Mouse (Mus musculus) G1E (cell line): ENCODE measurements around the gene Zfp456. TPM values are rescaled to one million over a fixed set of nuclear protein-coding genes. Genes with fewer than 3 reads are reported as not detected.
A peak's percentile ranks its signal among the peaks of the same experiment; 100 is the strongest.
"Not testable (repeated sequence)": the region's sequence is repeated elsewhere in the genome, so short reads cannot be mapped to it uniquely, and the experiment has no call there.

Source experiments
- ATAC-seq: 2 replicates; pipeline ENCODE4 v1.8.0; 2016; ENCODE audit warnings: mild to moderate bottlenecking; ENCODE audit not compliant: insufficient number of reproducible peaks, poor library complexity, low FRiP score, severe bottlenecking; ENCODE audit errors: extremely low read depth
- DNase-seq: peaks from one replicate; pipeline ENCODE4 v3.0.0; 2012; ENCODE audit warnings: low spot score
- H3K27me3 ChIP-seq: 2 replicates; pipeline ENCODE4 v1.6.1; 2012; ENCODE audit warnings: mild to moderate bottlenecking, low read length, inconsistent platforms; ENCODE audit not compliant: insufficient read depth
- H3K36me3 ChIP-seq: replicated peaks from 2 replicates; pipeline ENCODE3; 2012; ENCODE audit warnings: mild to moderate bottlenecking, inconsistent platforms
- H3K4me1 ChIP-seq: 2 replicates; pipeline ENCODE4 v1.6.1; 2012; ENCODE audit warnings: low read depth, low read length, inconsistent platforms, mixed read lengths; ENCODE audit not compliant: insufficient read depth
- H3K4me3 ChIP-seq: 2 replicates; pipeline ENCODE4 v1.5.1; 2012; ENCODE audit warnings: low read depth, mild to moderate bottlenecking, inconsistent platforms, low read length, moderate library complexity, mixed read lengths
- H3K9me3 ChIP-seq: replicated peaks from 2 replicates; pipeline ENCODE4 v1.6.1; 2012; ENCODE audit warnings: inconsistent platforms
- CTCF ChIP-seq: IDR thresholded peaks from 2 replicates; pipeline ENCODE4 v1.5.1; 2012; ENCODE audit warnings: low read depth, low read length, inconsistent platforms, mixed read lengths
- GATA1 ChIP-seq: IDR thresholded peaks from 2 replicates; pipeline ENCODE4 v1.6.1; 2012; ENCODE audit warnings: borderline replicate concordance, low read length, inconsistent platforms, mixed read lengths
- GATA2 ChIP-seq: IDR thresholded peaks from 2 replicates; pipeline ENCODE4 v1.6.1; 2012; ENCODE audit warnings: low read depth, low read length, inconsistent platforms, borderline replicate concordance
- POLR2AphosphoS5 ChIP-seq: IDR thresholded peaks from 2 replicates; pipeline ENCODE4 v1.6.1; 2012; ENCODE audit warnings: low read depth, low read length, inconsistent platforms; ENCODE audit not compliant: insufficient replicate concordance
- TAL1 ChIP-seq: conservative IDR thresholded peaks from 2 replicates; pipeline ENCODE4 v1.6.1; 2012; ENCODE audit warnings: low read depth, low read length, inconsistent platforms, mixed read lengths
- polyA plus RNA-seq: library from polyadenylated mRNA; stranded (reverse); fragments of >175 nt; gene quantifications from 2 replicates; pipeline ENCODE4 v1.2.3, GENCODE M21; 2012
- total RNA-seq, 2 experiments: library from RNA; stranded (forward) in 1 of 2; stranded (reverse) in 1 of 2; fragments of 200-1000 nt in 1 of 2; fragments of >200 nt in 1 of 2; fragmentation: Nextera tagmentation in 1 of 2; gene quantifications; 2 replicates each; pipeline ENCODE4 v1.2.3; 2014 to 2017

Zfp456 gene
- total RNA-seq (2014; fragmentation: Nextera tagmentation) (6.1 and 13.1 TPM in 2 replicates), total RNA-seq (2017) (6.2 and 6.5 TPM in 2 replicates), polyA plus RNA-seq (0.12 and 0.15 TPM in 2 replicates)

DNA sequence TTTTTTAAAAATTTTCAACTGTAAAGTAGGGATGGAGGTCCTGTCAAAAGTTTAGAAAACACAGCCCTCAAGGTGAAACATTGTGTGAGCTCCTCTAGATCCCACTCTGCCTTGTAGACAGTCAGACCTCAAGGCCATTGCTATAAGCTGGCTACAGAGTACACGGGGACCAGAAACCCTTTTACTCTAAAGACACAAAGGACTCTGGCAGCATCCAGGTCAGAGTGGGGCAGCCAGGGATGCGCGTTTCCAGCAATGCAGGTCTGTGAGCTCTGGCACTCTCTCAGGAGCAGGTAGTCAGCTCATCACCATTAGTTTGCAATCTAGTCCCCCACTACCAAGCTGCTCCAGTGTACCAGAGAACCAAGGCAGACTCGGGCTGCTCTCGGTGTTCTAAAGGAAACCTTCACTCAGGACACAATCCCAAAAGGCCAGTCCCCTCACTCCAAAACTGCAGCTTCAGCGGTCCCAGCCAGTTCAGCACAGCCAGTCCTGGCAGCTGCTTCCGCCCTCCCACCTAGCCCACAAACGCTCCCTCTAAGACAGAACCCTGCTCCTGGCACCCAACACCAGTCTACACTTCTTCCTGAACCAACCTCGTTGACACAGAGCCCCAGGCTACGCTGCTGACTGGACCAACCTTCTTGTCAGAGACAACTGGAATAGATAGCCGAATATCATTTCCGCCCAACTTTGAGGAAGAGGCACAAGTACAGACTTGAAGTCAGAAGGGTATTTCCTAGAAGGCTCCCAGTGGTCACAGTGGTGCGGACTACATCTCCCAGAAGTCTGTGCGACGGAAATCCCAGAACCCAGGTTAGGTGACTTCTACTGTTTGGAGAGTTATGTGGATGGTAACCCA is at the start of gene Zfp456, which contains the start of gene Gm28041:
Gene Zfp456 (minus strand): TSS at position 761 of the 862 bp plus-strand sequence.
Gene Gm28041 (minus strand): TSS at position 684 of the 862 bp plus-strand sequence.
- DNase-seq = not testable (repeated sequence)

DNA sequence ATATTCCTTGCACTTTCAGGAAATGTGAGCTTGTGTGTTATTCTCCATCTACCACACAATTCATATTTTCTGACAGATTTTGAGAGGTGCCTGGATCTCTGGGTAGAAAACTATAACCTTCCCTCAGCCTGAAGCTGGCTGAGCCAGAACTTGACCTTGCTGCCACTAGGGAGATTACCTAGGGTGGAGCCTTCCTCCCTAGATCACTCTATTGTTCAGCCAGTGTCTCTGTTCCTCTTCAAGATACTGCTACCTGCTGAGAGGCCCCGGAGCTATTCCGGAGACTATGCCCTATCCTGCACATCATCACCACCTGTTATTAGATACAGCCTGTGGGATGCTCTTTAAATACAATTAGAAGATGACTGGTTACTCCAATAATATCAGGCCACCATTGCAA is 46.9 kb upstream of the Zfp456 start:
- H3K27me3 ChIP-seq, ATAC-seq, H3K36me3 ChIP-seq, DNase-seq, H3K4me1 ChIP-seq, H3K9me3 ChIP-seq, H3K4me3 ChIP-seq: not testable (repeated sequence)

More for the DNA sequence above, at the start of gene Zfp456, which contains the start of gene Gm28041:
- H3K4me1 ChIP-seq, H3K27me3 ChIP-seq, H3K36me3 ChIP-seq, H3K9me3 ChIP-seq: not testable (repeated sequence)
- peak; percentile 93 for ATAC-seq
- H3K4me3 ChIP-seq = peak within 1 kb of the TSS; percentile 68

DNA sequence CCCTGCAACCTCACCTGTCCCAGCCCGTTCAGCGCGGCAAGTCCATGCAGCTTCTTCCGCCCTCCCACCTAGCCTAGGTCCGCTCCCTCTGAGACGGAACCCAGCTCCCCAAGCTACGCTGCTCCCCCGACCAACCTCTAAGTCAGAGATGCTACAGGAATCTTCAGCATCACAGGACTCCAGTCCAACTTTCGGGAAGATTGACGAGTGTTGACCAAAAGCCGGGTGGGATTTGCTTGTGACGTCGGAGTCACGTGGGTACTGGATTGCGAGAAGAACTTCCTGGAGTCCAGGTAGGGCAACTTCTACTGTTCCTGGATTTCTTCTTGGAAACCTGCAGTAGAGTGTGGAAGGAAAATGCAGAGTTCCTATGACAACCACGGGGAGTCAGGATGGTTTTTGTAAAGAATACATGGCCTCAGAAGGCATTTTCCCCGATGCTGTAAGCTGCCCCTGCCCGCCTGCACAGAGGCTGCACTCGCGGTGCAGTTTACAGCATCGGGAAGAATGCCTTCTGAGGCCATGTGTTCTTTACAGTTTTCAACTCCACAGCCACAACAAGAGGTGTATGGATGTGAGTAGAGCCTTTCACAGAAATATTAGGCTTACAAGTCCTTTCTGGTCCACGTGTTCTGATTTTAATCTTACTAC is 45.7 kb upstream of the Zfp456 start, which contains the start of gene Zfp459:
Gene Zfp459 (minus strand): TSS at position 212 of the 651 bp plus-strand sequence.
- ATAC-seq (no peak), DNase-seq (no peak)
- no peak for TF ChIP-seq GATA2
- no peak within 1 kb of the TSS for H3K4me3 ChIP-seq
- H3K27me3 ChIP-seq = no peaks in the 10 kb centered on the region; the same call in 1 of the 2 replicates
- H3K36me3 ChIP-seq = no peaks in the 10 kb centered on the region
- H3K9me3 ChIP-seq = no peaks in the 10 kb centered on the region
- no peaks in the 10 kb centered on the region for H3K4me1 ChIP-seq

DNA sequence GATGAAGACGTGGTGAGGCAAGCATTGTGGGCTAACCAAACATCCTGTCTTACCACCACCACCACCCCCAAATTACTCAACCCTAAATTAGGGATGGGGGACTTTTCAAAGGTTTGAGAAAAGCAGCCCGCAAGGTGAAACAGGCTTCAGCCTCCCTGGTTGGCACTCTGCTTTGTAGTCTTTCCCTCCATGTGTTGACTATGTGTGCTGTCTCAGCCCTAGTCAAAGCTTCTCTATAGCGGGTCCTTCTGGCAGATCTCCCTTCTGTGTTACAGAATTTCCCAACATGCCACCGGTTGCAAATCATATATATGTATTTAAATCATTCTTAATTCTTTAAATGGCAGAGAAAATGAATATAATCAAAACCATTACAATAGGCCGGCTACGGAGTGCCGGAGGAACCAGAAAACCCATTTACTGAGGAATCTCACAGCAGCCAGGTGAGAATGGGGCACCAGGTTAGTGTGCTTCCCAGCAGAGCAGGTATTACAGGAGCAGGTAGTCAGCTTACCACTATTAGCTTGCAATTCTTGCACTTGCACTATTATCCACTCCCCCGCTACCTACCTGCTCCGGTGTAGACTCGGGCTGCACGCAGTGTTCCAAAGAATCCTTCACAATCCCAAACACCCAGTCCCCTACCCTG is 45.1 kb upstream of the Zfp456 start:
- ATAC-seq = no peak
- Histone ChIP-seq H3K4me1 (no peaks in the 10 kb centered on the region), H3K9me3 (no peaks in the 10 kb centered on the region), H3K4me3 (no peak overlapping the region), H3K36me3 (no peaks in the 10 kb centered on the region), H3K27me3 (no peaks in the 10 kb centered on the region; the same call in 1 of the 2 replicates)
- no peak for TF ChIP-seq GATA2
- TF ChIP-seq CTCF = no peak
- TF ChIP-seq POLR2AphosphoS5 = no peak
- no peak for TF ChIP-seq GATA1
- TF ChIP-seq TAL1 = no peak
- no peak for DNase-seq

DNA sequence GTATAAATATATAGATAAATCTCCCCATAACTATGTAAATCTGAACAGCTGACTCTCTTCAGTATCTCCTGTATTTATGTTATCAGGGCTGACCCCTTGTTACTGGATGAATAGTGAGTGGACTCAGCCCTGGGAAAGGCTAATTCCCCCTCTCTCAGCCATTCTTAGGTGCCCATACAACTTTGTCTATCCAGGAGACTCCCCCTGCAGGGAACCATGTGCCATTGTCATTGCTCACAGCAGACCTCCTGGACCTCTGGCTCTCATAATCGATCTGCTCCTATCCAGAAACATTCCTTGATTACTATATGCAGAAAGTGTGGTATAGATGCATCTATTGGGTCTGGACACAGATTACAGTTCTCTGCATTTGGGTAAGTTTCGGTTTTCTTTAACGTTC is 41.2 kb upstream of the Zfp456 start:
- no peaks in the 10 kb centered on the region; the same call in 1 of the 2 replicates for H3K4me1 ChIP-seq
- ATAC-seq = no peak
- no peak for TF ChIP-seq POLR2AphosphoS5
- no peak for TF ChIP-seq TAL1
- TF ChIP-seq GATA2 = no peak
- TF ChIP-seq GATA1 = no peak
- no peak for TF ChIP-seq CTCF

DNA sequence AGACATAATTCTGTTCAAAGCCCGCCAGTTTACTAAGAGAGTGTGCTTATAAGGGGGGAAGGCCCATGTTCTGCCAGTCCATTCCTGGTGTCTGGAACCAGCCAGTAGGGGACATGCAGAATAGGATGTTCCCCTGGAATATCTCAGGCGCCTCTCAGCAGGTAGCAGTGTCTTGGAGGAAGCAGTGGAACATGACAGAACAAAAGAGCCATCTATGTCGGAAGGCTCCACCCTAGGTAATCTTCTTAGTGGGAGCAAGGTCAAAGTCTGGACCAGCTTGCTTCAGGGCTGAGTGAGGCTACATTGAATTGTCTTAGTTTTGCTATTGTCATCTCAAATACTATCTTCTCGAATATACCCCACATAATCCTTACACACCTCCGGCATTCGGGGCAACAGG is 40.1 kb upstream of the Zfp456 start:
- TF ChIP-seq CTCF = no peak
- TF ChIP-seq GATA2 = no peak
- TF ChIP-seq POLR2AphosphoS5 = no peak
- TF ChIP-seq TAL1 = no peak
- no peak for TF ChIP-seq GATA1
- Histone ChIP-seq H3K27me3 (no peaks in the 10 kb centered on the region), H3K4me1 (no peaks in the 10 kb centered on the region; the same call in 1 of the 2 replicates), H3K9me3 (no peaks in the 10 kb centered on the region), H3K36me3 (no peaks in the 10 kb centered on the region), H3K4me3 (no peak overlapping the region)
- DNase-seq (no peak), ATAC-seq (no peak)

More for the DNA sequence above, 41.2 kb upstream of the Zfp456 start:
- Histone ChIP-seq H3K4me3 (no peak overlapping the region), H3K9me3 (no peaks in the 10 kb centered on the region), H3K36me3 (no peaks in the 10 kb centered on the region), H3K27me3 (no peaks in the 10 kb centered on the region; the same call in 1 of the 2 replicates)
- no peak for DNase-seq

DNA sequence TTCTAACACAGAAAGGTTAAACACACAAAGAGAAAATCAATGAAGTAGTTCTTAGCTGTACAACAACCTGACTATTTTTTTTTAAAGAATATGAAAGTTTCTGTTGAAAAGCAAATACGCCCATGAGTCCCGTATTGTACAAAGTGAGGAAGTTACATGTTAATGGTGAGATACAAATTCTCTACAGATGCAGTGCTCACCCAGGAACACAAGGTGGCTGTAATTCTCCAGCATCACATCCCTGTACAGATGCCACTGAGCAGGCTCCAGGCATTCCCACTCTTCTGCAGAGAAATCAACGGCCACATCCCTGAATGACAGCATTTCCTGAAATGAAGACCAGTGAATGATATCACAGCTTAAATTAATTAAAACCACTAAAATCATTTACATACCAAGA is 38.0 kb upstream of the Zfp456 start:
- H3K4me1 ChIP-seq, H3K36me3 ChIP-seq, H3K4me3 ChIP-seq, DNase-seq, H3K27me3 ChIP-seq, H3K9me3 ChIP-seq: not testable (repeated sequence)
- ATAC-seq = 0 out of 2 replicates have a peak, but pooled peaks have one; percentile 22

DNA sequence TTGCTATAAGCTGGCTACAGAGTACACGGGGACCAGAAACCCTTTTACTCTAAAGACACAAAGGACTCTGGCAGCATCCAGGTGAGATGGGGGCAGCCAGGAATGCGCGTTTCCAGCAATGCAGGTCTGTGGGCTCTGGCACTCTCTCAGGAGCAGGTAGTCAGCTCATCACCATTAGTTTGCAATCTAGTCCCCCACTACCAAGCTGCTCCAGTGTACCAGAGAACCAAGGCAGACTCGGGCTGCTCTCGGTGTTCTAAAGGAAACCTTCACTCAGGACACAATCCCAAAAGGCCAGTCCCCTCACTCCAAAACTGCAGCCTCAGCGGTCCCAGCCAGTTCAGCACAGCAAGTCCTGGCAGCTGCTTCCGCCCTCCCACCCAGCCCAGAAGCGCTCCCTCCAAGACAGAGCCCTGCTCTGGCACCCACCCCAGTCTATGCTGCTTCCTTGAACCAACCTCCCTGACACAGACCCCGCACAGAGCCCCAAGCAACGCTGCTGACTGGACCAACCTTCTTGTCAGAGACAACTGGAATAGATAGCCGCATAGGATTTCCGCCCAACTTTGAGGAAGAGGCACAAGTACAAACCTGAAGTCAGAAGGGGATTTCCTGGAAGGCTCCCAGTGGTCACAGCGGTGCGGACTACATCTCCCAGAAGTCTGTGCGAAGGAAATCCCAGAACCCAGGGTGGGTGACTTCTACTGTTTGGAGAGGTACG is 23.7 kb upstream of the Zfp456 start, which contains the start of gene Zfp429:
Gene Zfp429 (minus strand): TSS at position 637 of the 721 bp plus-strand sequence.
- not testable (repeated sequence) for H3K36me3 ChIP-seq, H3K4me1 ChIP-seq, DNase-seq, H3K9me3 ChIP-seq, H3K27me3 ChIP-seq
- peak; percentile 87 for ATAC-seq
- H3K4me3 ChIP-seq = peak within 1 kb of the TSS; percentile 69

DNA sequence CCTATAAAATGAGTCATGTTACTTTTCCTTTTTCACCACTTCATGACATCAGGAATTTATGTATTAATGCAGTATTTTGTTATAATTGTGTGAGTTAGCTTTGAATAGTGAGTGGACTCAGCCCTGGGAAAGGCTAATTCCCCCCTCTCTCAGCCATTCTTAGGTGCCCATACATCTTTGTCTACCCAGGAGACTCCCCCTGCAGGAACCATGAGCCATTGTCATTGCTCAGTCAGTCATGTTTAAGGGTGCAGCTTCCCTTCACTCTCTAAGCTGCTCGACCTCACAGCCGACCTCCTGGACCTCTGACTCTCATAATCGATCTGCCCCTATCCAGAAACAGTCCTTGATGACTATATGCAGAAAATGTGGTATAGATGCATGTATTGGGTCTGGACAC is 645 bp upstream of the Zfp456 start:
- H3K36me3 ChIP-seq, ATAC-seq, DNase-seq, H3K4me3 ChIP-seq, H3K9me3 ChIP-seq, H3K4me1 ChIP-seq, H3K27me3 ChIP-seq: not testable (repeated sequence)
